Mouse (Mus musculus): ENCODE results near the gene Tmem184b.

- TF ChIP-seq GABPA (IDR thresholded peaks at IDR 0.05; ENCODE audit: insufficient replicate concordance, low read depth, low read length), result no peak
- no peak for TF ChIP-seq PAX5 (IDR thresholded peaks at IDR 0.05; ENCODE audit: low read length)
Measured at GRCm38 (mm10) chr15:79328058-79328938, 75.1 kb downstream of the Tmem184b start, which contains the start of gene Pla2g6.
